7 mouse cellular contexts compared by ENCODE assay signal in genomic region chr5:110839678-110840365, GRCm38 (mm10). TPM values are rescaled to one million over a fixed set of nuclear protein-coding genes. Genes with fewer than 3 reads are reported as not detected.
A peak's percentile ranks its signal among the peaks of the same experiment; 100 is the strongest.
DNase-seq lines count a peak whose midpoint lies in the region; ATAC-seq and TF ChIP-seq lines count a peak whose summit lies in the region.

Gene Hscb, minus strand, starts transcription at chr5:110839777.
Gene Chek2, plus strand, starts transcription at chr5:110839979.

- H3K4me2 ChIP-seq in intestine, postnatal 0 days (replicated peaks; ENCODE audit: low read depth) = peak within 1 kb of the TSS; percentile 81
- H3K4me2 ChIP-seq in midbrain, embryonic 12.5 days (replicated peaks) = peak within 1 kb of the TSS; percentile 77

- peaks cover 24% of the 10 kb centered on the region for H3K4me1 ChIP-seq in embryonic facial prominence, embryonic 10.5 days
- H3K4me1 ChIP-seq in intestine, postnatal 0 days (replicated peaks; ENCODE audit: control insufficient read depth, insufficient read depth, low read length) = 0 out of 2 replicates have a peak, but pooled peaks cover 3% of the 10 kb centered on the region
- H3K4me1 ChIP-seq in midbrain, embryonic 12.5 days = peaks cover 11% of the 10 kb centered on the region
- no peaks in the 10 kb centered on the region; the same call in 1 of the 2 replicates for H3K4me1 ChIP-seq in small intestine, adult 2 months (ENCODE audit: control insufficient read depth, insufficient read depth, insufficient read length, low read length)

- no peaks in the 10 kb centered on the region for H3K27me3 ChIP-seq in embryonic facial prominence, embryonic 10.5 days (replicated peaks; ENCODE audit: low read depth, poor library complexity, severe bottlenecking)
- no peaks in the 10 kb centered on the region for H3K27me3 ChIP-seq in intestine, postnatal 0 days (replicated peaks; ENCODE audit: control insufficient read depth, insufficient read depth, low read length)
- no peaks in the 10 kb centered on the region for H3K27me3 ChIP-seq in midbrain, embryonic 12.5 days
- no peaks in the 10 kb centered on the region for H3K27me3 ChIP-seq in small intestine, adult 2 months (ENCODE audit: control insufficient read depth, insufficient read depth, low read length)

- ATAC-seq in intestine, postnatal 0 days = peak; percentile 97
- peak; percentile 99 for ATAC-seq in midbrain, embryonic 12.5 days (ENCODE audit: low FRiP score, low read depth)

- peaks cover 43% of the 10 kb centered on the region for H3K36me3 ChIP-seq in embryonic facial prominence, embryonic 10.5 days (replicated peaks)
- peaks cover 9% of the 10 kb centered on the region; the same call in 1 of the 2 replicates for H3K36me3 ChIP-seq in intestine, postnatal 0 days (ENCODE audit: control insufficient read depth, insufficient read depth)
- peaks cover 12% of the 10 kb centered on the region; the same call in 1 of the 2 replicates for H3K36me3 ChIP-seq in midbrain, embryonic 12.5 days
- peaks cover 1% of the 10 kb centered on the region; the same call in 1 of the 2 replicates for H3K36me3 ChIP-seq in small intestine, adult 2 months (ENCODE audit: control insufficient read depth, insufficient read depth, low read length)

- peak within 1 kb of the TSS; percentile 83 for H3K4me3 ChIP-seq in embryonic facial prominence, embryonic 10.5 days
- peak within 1 kb of the TSS; percentile 67 for H3K4me3 ChIP-seq in intestine, postnatal 0 days (ENCODE audit: low read depth, low read length)
- H3K4me3 ChIP-seq in midbrain, embryonic 12.5 days = peak within 1 kb of the TSS; percentile 62
- H3K4me3 ChIP-seq in small intestine, adult 2 months (ENCODE audit: low read depth, low read length) = peak within 1 kb of the TSS; percentile 89

- intact Hi-C loops in left cerebral cortex, postnatal 4 days (cut with DNase I) = loop anchor here (5.0 to 10.0 kb wide), 2 partner anchors 82 to 415 kb away; no protein-coding TSS in a partner anchor

- WGBS in embryonic facial prominence, embryonic 10.5 days = under 1% methylated on average over 41 of the region's 41 CpGs
- 0% methylated on average over 41 of the region's 41 CpGs for WGBS in intestine, postnatal 0 days
- WGBS in midbrain, embryonic 12.5 days = under 1% methylated on average over 41 of the region's 41 CpGs
- under 1% methylated on average over 41 of the region's 41 CpGs for WGBS in small intestine, adult 2 months

- H3K9me3 ChIP-seq in embryonic facial prominence, embryonic 10.5 days = no peaks in the 10 kb centered on the region
- no peaks in the 10 kb centered on the region for H3K9me3 ChIP-seq in intestine, postnatal 0 days (ENCODE audit: control insufficient read depth)
- H3K9me3 ChIP-seq in midbrain, embryonic 12.5 days = no peaks in the 10 kb centered on the region

- peak; percentile 70 for TF ChIP-seq CTCF in intestine, postnatal 0 days (IDR thresholded peaks at IDR 0.05; ENCODE audit: low read depth)
- peak; percentile 68; the same call in 1 of the 2 replicates for TF ChIP-seq CTCF in small intestine, adult 2 months (IDR thresholded peaks at IDR 0.05; ENCODE audit: extremely low read depth, insufficient read length, insufficient replicate concordance, low read depth, low read length)

- peak; percentile 75 for TF ChIP-seq POLR2A in small intestine, adult 2 months (IDR thresholded peaks at IDR 0.05; ENCODE audit: low read depth, low read length)

- DNase-seq in adrenal gland, postnatal 10 days = peak; percentile 96
- DNase-seq in embryonic facial prominence, embryonic 10.5 days (ENCODE audit: low spot score) = peak; percentile 96
- peak; percentile 95 for DNase-seq in gonadal fat pad, adult 2 months (ENCODE audit: low read depth)
- DNase-seq in left cerebral cortex, postnatal 4 days = peak; percentile 96

- H3K9ac ChIP-seq in intestine, postnatal 0 days (ENCODE audit: low read depth, low read length) = peak within 1 kb of the TSS; percentile 56
- peak within 1 kb of the TSS; percentile 63 for H3K9ac ChIP-seq in midbrain, embryonic 12.5 days (replicated peaks)

- peak within 1 kb of the TSS; percentile 89 for H3K27ac ChIP-seq in embryonic facial prominence, embryonic 10.5 days (replicated peaks)
- H3K27ac ChIP-seq in intestine, postnatal 0 days (ENCODE audit: low read depth, low read length) = peak within 1 kb of the TSS; percentile 70
- peak within 1 kb of the TSS; percentile 57 for H3K27ac ChIP-seq in midbrain, embryonic 12.5 days (replicated peaks)
- H3K27ac ChIP-seq in small intestine, adult 2 months (ENCODE audit: insufficient read depth, low read depth, low read length) = peak within 1 kb of the TSS; percentile 73

RNA-seq across cellular contexts. Expression of gene Hscb, which starts in this region (rescaled TPM):
- total RNA-seq in adrenal gland, postnatal 10 days (2021) = 10 to 100 TPM; 21.2 to 27.7 TPM
- 27.2 and 32.3 TPM in 2 replicates for polyA plus RNA-seq in embryonic facial prominence, embryonic 10.5 days (2016; fragmentation: Nextera tagmentation; extraction: Ambion mirVana)
- polyA plus RNA-seq in gonadal fat pad, adult 2 months (2012; rRNA removed) = 17.2 and 27.4 TPM in 2 replicates
- polyA plus RNA-seq in intestine, postnatal 0 days (2015; fragmentation: Nextera tagmentation; extraction: Ambion mirVana) = 50.0 and 52.2 TPM in 2 replicates
- 1 to 10 TPM; 6.3 to 8.0 TPM for total RNA-seq in left cerebral cortex, postnatal 4 days (2021)
- 20.5 and 21.6 TPM in 2 replicates for polyA plus RNA-seq in midbrain, embryonic 12.5 days (2016; fragmentation: Nextera tagmentation; extraction: Ambion mirVana)
- polyA plus RNA-seq in small intestine, adult 2 months (2012; rRNA removed) = 6.2 and 10.5 TPM in 2 replicates

RNA-seq across cellular contexts. Expression of gene Chek2, which starts in this region (rescaled TPM):
- 1 to 10 TPM; 6.8 to 7.8 TPM for total RNA-seq in adrenal gland, postnatal 10 days (2021)
- 40.4 and 44.0 TPM in 2 replicates for polyA plus RNA-seq in embryonic facial prominence, embryonic 10.5 days (2016; fragmentation: Nextera tagmentation; extraction: Ambion mirVana)
- 5.9 and 7.0 TPM in 2 replicates for polyA plus RNA-seq in gonadal fat pad, adult 2 months (2012; rRNA removed)
- polyA plus RNA-seq in intestine, postnatal 0 days (2015; fragmentation: Nextera tagmentation; extraction: Ambion mirVana) = 10.5 and 12.2 TPM in 2 replicates
- 1 to 10 TPM; 2.6 to 3.0 TPM for total RNA-seq in left cerebral cortex, postnatal 4 days (2021)
- polyA plus RNA-seq in midbrain, embryonic 12.5 days (2016; fragmentation: Nextera tagmentation; extraction: Ambion mirVana) = 24.2 and 28.7 TPM in 2 replicates
- polyA plus RNA-seq in small intestine, adult 2 months (2012; rRNA removed) = 1.7 and 4.3 TPM in 2 replicates

Comparison
In these comparisons a context has a peak if more than half of its experiments do, and no peak if none do; other contexts are left out.
1. Peak in every context shown above with its lines: DNase-seq, ATAC-seq, H3K4me3 ChIP-seq and H3K27ac ChIP-seq.